Mouse (Mus musculus) mature B cell (primary cell): Measurements from ENCODE around the gene Sumo1.
"Not testable (repeated sequence)": the region's sequence is repeated elsewhere in the genome, so short reads cannot be mapped to it uniquely, and the experiment has no call there.

Experiments
- in situ Hi-C: fragments of 300-500 bp; cut with MboI; formaldehyde crosslinking; loops from 2 replicates; pipeline ENCODE4 v1.14.3; 2019

Sumo1 gene

DNA sequence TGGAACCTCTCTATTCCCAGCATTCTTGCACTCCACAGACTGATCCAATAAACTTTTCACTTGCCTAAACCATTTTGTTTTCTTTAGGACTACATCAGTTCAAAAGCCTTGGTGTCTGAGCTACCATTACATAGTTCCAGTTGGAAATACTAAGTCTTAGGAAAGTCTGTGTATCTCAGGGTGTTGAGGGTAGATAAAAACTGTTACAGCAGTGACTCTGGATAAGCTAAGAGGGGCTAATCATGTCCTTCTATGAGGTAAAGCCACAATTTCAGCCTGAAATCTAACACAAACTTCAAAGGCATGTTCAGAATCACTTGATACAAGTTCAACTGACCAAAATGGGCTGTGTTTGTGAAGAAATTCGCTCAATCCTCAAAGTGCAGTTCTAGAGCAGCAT is 34.3 kb downstream of the Sumo1 start:
- in situ Hi-C loops = no loop called here

DNA sequence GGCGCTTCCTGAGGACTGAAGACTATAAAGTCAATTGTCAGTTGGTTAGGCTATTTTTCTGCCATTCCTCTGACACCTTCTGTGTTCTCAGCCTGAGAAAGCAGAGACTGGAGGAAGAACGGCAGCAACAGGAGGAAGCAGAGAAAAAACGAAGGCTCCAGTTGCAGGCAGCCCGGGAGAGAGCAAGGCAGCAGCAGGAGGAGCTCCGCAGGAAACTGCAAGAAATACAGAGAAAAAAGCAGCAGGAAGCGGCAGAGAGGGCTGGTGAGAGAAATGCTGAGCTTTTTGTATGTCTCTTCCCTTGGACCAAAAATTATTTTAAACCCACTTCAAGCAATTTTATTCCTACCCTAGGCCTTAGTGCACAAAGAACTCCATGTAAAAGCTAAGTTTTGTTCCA is 37.6 kb downstream of the Sumo1 start:
- in situ Hi-C loops = no loop called here

- in situ Hi-C loops = no loop called here
These were observed 38.5 kb downstream of the Sumo1 start for GRCm38 (mm10) chr1:59631986-59632659.

- in situ Hi-C loops = not testable (repeated sequence)
These were observed 40.3 kb downstream of the Sumo1 start for GRCm38 (mm10) chr1:59630356-59630755.

GRCm38 (mm10) chr1:59629194-59629593 is 41.4 kb downstream of the Sumo1 start:
- in situ Hi-C loops = no loop called here

DNA sequence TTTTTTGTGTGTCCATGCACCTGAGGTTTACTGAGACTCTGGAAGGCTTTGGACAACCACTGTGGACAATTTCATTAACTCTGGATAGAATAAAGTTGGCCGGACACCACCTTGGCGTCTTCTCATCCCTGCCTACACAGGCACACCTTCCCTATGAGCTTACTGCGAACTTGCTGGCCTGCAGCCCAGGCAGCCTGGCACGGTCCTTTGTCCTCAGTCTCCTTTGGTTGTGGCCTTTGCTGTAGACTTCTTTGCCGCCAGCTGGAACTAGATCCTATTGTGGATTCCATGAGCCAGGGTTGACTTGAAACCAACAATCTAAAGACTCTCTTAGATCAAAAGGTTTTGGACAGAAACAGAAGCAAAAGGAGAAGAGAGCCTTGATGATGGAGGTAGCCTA is 45.2 kb downstream of the Sumo1 start:
- in situ Hi-C loops = no loop called here

- in situ Hi-C loops = no loop called here
These were observed 47.2 kb downstream of the Sumo1 start for GRCm38 (mm10) chr1:59623325-59624017.

DNA sequence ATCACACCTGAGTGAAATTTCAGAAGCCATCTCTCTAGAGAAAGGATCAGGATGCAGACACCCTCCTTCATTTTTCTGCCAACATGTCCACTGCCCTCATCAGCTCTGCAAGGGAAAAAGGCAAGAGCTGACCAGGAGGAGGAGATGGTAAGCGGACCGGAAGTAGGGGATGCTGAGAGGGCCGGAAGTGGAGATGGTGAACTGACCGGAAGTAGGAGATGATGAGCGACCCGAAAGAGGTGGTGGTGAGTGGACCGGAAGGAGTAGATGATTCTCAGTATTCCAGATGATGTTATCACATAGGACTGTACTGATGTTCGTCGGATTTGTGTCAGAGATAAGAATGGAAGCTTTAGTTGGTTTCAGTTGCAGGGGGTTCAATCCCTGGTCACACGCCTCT is 51.4 kb downstream of the Sumo1 start:
- in situ Hi-C loops = no loop called here

DNA sequence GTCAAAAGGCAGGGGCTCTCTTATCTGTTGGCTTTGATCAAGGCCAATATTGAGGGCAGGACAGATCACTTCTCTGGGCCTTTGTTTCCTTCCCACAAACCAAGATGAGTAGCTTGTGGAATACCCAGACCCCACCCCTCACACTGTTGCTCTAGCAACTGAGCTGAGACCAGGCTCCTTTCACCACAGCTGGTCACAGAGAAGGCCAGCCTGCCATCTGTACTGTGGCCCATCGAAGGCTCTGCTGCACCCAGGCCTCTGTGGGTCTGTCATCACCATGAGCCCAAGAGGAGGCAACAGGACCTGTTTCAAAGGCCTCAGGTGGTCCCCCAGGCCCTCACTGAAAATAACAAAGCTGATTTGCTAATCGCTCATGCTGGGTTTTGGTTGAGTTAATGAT is 55.6 kb downstream of the Sumo1 start:
- in situ Hi-C loops = no loop called here

DNA sequence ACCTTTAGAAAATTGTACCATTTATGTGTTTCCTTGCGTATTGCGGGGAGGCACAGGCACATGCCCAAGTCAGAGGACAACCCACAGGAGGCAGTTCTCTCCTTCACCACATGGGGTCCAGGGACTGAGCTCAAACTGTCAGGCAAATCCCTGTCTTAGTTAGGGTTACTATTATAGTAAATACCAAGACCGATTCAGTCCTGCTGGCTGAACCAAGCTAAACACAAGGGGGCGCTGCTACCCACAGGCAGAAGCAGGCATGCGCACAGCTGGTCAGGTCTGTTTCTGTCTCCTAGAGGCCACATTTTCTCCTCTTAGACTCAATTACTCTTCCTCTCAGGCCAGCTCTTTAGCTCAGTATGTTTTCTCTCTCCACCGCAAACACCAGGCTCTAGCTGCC is 56.8 kb downstream of the Sumo1 start:
- in situ Hi-C loops = no loop called here

DNA sequence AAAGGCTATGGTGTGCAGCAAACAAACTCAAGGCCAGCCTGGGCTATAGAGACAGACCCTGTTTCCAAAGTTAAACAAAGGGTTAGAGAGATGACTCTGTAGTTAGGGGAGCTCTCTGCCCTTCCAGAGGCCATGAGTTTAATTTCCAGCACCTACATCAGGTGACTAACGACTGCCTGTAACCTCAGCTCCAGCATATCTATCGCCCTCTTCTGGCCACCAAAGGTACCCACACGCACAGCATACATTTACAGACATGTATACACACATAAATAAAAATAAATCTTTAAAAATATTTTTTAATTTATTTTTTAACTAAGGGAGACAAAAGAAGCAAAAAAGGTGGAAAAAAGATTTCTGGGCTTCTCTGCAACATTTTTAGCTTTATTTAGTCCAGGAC is 59.7 kb downstream of the Sumo1 start:
- in situ Hi-C loops = no loop called here

- in situ Hi-C loops = no loop called here
These were observed 60.7 kb downstream of the Sumo1 start for GRCm38 (mm10) chr1:59609896-59610295.

DNA sequence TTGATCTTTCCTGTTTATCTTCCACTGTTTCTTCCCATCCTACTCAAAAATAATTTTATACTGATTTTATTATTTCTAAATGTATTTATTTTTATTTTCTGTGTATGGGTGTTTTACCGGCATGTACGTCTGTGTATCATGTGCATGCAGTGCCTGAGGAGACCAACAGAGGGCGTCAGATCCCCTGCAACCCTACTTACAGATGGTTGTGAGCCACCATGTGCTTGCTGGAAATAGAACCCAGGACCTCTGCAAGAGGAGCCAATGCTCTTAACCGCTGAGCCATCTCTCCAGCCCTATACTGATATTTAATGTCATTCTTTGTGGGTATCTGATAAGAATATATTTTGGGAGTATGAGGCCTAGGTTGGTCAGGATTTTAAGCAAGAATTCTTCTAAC is 61.2 kb downstream of the Sumo1 start:
- in situ Hi-C loops = no loop called here

GRCm38 (mm10) chr1:59608920-59609319 is 61.7 kb downstream of the Sumo1 start:
- in situ Hi-C loops = no loop called here

DNA sequence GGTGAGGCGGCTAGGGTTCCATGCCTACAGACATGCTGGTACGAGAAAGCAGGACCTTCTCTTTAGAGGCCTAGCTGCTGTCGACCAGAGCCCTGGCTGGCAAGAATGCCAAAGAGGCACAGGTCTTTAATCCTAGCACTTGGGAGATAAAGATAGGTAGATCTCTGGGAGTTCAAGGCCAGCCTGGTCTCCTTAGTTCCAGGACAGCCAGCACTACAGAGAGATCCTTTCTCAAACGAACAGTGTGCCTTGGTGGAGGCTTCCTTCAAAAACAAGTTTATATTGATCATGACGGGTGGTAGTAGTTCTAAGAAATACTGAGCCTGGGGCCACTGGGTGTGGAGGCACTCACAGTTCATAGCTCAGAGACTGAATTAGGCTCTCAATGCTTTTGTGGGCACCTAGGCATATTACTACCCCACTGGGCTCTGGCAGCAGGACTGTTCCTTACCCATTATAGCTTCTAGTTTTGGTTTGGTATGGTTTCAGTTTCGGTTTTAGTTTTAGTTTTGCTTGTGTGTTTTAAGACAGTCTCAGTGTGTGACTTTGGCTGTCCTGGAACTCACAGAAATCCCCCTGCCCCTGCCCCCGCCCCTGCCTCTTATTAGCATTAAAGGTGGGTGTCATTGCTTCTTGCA is 62.4 kb downstream of the Sumo1 start:
- in situ Hi-C loops = no loop called here

GRCm38 (mm10) chr1:59607071-59607470 is 63.6 kb downstream of the Sumo1 start:
- in situ Hi-C loops = no loop called here

DNA sequence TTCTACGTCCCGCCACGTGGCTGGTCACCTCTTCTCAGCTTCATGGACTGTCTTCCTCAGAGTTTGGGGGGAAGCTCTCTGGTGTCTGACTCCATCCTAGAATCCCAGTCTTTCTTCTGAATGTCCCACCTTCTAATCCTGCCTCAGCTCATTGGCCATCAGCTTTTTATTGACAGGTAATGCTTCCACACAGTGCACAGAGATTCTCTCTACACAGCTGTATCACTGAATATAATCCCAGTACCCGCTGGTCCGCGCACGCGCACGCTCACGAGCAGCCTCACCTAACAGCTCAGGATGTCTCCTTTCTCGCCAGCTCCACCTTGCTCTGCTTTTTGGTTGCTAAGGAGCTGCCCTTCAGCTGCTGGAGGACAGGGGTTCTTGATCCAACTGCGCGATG is 64.2 kb downstream of the Sumo1 start:
- in situ Hi-C loops = no loop called here

DNA sequence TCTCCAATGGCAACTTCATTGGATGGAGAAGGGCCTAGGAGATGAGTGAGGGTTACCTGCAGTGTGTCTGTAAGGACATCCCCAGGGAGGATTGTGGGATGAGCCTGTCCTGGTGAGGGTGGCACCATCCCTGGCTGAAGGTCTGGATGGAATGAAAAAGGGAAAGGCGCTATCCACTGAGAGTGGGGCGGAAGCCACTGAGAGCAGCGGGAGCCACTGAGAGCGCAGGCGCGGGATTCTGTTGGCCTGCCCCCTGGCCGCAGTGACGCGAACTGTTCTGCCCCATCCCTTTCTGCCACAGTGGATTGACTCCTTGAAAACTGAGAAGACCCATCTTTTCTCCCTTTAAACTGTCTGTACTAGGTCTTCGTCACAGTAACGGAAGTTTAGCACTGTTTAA is 66.7 kb downstream of the Sumo1 start:
- in situ Hi-C loops = no loop called here

GRCm38 (mm10) chr1:59603417-59603712 is 67.3 kb downstream of the Sumo1 start:
- in situ Hi-C loops = no loop called here

DNA sequence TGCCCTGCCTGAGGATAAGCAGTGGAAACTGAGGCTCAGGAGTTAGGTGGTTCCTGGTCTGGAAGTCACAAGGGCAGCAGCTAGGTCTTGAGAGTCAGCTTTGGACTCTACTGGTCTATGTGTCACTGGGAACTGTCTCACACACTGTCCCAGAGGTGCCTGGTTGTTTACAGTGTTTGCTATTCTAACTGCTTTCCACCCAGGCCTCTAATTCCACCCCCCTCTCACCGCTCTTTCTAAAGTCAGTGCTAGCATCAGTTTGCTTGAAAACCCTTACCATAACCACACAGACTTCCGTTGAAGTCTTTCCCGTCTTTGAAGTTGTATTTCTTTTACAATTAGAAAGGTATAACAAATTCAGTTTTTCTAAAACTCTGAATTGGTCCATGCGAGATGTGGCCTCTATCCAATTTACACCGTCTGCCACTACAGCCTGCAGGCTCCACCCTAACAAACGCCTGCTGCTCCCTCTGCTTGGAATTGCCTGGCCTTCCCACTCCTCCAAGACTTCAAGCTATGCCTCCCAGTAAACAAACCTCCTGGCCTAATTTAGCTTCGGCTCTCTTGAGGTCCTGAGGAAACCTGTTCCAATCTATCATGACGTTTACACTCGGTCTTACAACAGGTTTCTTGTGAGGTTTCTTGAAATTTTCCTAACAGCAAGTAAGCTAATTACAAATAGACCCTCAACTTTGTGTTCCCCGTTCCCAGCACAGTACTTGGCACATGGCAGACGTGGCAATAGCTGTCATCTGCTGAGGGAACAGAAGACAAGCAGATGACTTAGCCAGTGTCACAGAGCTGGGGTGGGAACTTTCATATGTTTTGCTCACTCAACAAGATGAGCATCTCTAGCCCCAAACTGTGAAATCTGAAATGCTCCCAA is 67.9 kb downstream of the Sumo1 start:
- in situ Hi-C loops = no loop called here

DNA sequence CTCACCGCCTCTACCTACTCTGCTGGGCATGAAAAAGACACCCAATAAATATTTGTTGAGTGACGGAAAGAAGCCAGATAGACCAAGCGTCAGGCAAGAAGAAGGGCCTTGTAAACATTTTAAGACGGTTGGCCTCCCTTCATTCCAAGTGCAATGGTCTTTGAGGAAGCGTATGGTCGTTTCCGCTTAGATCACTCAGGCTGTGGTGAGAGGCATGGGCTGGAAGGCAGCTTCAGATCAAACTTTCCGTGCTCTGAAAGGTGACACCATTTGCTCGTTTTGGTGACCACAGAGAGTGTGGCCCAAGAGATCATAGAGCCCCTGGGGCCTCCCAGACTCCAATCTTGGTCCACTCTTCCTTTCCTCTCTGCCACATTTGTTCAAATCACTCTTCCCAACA is 75.0 kb downstream of the Sumo1 start:
- in situ Hi-C loops = no loop called here

DNA sequence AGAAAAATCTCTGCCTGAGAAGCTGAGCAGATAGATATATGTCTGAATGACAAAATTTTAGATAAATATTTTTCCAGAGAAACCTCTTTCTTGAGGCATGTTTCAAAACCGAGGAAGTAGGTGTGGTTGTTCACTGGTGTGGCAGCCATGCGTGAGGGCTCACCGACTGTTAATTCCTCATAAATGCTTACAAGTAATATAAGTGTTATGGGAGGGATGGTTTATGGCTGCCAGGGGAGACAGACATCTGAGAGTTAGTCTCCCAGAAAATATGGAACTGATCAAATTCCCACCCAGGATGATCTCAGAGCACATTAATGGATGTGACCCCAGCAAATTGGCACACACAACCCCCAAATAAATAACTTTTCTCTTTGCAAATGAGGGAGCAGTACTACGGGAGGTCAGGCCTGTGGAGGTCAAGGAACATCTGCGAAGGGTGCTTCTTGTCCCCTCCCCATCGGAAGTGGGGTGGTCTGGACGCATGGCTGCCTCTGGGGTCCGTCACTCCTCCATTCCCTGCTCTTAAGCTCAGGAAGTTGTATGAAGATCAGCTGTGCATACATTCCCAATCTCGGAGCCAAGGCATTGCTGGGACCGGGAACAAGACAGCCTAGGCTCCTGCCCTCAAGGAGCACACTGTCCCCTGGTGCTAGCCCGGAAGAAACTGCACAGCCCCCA is 75.9 kb downstream of the Sumo1 start:
- in situ Hi-C loops = no loop called here
